Mouse (Mus musculus) brain, adult 2 months (tissue): ENCODE data around the gene Kcnk1.
A peak's percentile ranks its signal among the peaks of the same experiment; 100 is the strongest.

Source experiments
- DNase-seq: peaks from one replicate; pipeline ENCODE4 v3.0.0; 2011; ENCODE audit warnings: low read depth, low spot score

Gene Kcnk1

DNA sequence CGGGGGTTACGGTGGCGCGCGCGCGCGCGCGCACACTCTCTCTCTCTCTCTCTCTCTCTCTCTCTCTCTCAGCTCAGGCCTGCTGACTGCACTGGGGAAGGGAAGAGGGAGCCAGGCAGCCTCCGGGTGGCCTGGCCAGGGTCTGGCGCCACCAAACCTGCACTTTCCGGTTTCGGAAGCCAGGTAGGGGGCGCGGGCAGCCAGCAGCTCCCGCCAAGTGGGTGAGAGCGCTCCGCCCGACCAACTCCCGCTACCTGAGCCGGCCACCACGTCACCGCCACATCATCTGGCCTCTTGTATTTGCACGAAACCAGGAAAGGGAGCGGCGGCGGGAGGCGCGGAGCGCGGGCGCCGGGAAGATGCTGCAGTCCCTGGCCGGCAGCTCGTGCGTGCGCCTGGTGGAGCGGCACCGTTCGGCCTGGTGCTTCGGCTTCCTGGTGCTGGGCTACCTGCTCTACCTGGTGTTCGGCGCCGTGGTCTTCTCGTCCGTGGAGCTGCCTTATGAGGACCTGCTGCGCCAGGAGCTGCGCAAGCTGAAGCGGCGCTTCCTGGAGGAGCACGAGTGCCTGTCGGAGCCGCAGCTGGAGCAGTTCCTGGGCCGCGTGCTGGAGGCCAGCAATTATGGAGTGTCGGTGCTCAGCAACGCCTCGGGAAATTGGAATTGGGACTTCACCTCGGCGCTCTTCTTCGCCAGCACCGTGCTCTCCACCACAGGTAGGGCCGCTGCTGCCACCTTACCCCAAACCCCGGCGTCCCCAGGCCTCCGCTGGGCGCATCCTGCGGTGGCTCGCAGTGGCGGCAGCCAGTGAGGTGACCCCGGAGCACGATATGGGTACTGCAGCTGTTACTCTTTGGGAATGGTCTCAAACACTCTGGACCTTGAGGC, at the start of gene Kcnk1:
Gene Kcnk1 (plus strand): TSS at position 70 of the 886 bp plus-strand sequence.
- peak; percentile 95 for DNase-seq

DNA sequence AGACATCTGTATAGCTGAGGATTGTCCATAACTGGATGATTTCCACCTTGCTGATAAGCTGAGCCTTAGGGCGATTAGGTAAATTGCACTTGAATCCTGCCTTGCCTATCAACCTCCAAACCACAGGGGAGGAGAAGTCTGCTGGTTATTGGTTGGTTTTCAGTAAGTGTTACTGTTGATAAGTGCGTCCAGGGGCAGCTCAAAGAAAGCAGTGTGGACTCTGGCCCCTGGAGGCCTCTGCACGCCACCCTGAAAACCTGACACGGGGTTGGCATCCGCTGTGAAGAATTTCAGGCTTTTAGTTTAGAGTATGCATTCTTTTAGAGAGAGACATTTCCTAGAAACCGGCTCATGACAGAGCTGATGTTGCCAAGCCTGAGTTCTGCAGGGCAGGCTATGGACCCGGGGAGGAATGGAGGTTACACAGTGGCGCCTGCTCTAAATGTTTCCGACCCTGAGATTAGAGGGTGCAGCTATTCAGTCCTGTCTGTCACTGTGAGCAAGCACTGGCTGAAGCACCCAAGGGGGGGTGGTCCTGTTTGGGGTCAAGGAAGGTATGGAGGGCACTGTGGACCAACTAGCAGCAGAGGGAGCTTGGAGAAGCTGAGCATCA, 46.2 kb upstream of the Kcnk1 start:
- no peak for DNase-seq

DNA sequence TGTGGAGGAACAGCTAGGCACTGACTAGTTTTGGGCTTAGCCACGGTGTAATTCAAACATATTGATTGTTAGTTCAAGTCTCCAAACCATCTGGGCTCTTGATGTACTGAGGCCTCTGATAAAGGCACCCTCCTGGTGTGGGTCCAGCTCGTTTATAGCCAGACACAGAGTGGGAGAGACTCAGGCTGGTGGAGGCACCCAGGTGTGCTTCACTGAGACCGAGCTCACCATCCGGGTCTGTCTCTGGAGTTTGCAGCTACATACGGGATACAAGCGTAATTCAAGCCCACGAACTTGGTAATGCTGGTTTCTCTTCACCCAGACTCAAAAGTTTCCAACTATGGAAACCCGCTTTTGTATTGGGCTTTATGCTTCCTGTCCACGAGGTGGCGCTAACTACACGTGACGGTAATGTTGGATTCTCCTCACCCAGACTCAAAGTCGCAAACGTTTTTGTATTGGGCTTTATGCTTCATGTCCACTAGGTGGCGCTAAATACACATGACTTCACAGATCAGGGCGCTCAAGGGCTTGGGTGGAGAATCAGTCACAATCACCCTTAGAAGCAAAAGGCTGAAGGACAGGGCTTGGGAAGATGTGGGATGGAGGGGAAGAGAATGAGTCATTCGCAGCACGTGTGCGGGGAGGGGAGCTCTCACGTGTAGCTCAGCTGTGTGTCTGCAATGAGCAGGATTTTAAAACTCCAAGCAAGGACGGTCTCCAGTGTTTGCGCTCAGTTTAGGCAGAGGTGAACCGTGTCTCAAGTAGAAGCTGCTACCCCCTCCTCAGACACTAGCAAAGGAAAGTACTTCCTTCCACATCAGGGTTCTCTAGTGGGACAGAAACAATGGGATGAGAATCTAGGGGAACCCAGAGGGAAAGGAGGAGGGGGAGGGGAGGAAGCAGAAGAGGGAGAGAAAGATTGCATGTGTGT, 44.7 kb upstream of the Kcnk1 start:
- DNase-seq: peak; percentile 98

DNA sequence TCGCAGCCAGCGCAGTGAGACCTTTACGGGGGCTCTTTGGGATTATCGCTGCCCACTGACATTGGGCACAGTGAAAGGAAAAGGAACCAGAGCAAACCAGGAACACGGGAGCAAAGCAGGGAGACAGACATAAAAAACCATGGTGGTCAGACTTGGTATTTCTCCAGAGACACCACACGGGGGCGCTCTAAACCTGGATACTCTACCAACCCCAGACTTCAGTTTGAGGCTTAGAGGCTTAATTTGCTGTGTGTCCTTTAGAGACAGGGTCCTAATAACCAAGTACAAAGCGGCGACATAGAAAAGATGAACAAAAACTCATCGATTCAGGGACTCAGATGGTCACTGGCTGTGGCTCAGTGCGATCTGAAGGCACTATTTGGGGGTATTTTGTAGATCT, 39.3 kb upstream of the Kcnk1 start:
- peak; percentile 86 for DNase-seq

DNA sequence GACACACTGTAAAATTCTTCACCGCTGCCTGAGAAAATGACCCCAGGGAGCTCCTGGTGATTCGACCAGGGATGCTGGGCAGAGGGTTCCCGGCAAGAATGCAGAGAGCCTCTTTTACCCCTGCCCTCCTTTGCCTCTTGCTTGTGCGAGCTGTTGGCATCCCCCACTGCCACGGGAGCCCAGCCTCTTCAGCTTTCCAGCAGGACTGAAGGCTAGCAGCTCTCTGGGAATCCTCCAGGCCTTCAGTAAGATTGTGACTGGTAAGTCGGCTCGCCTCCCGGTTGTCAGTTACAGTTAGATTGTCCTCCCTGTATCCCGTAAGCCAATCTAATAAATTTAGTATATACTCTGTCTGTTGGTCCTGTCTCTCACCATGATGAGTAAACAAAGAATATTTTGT, 38.2 kb upstream of the Kcnk1 start:
- DNase-seq: peak; percentile 42

DNA sequence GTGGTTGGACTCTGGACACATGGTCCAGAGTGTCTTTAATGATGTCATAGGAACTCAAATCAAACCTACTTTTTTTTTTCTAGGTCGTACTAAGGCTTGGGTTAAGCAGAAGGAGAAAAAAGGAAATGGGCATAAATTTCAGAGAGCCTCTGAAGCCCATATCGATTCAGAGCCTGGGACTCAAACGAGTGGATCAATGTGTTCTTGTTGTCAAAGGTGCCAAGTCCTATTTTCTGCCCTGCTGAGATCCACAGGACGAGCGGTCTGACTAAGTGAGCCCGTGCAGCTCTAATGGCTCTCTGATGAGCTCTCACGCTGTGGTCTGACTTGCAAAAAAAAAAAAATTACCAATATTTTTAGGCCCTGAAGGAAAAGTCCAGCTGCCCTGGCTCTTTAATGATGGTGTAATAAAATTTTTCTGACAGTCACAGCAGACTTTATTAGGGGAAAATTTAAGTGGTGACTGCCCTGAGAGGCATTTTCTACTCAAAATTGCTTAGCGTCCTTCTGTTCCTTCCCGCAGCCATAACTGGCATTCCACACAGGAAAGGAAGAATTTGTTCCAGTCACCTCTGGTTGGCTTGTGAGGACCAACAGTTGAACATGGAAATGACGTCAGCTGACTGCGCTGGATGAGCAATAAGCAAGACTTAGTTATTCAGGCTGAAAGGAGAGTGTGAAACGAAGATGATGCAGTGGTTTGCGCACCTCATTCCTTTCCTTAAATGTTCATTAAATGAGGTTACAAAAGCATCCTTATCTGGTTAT, 37.6 kb upstream of the Kcnk1 start:
- DNase-seq: peak; percentile 49

DNA sequence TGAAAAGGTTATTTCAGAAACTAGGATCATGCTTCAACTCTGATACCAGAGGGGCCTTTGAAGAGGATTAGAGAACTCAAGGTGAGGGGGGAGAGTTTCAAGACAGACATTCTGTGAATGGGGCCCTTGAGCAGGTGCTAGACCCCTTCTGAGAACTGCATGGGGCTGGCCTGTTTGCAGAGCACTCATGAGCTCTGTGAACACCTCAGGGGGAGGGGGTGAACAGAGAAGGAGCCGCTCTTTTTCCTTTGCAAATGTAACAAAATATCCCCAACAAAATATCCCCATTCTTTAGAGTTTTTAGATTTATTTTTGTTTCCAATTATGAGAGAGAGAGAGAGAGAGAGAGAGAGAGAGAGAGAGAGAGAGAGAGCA, 37.0 kb upstream of the Kcnk1 start:
- no peak for DNase-seq

DNA sequence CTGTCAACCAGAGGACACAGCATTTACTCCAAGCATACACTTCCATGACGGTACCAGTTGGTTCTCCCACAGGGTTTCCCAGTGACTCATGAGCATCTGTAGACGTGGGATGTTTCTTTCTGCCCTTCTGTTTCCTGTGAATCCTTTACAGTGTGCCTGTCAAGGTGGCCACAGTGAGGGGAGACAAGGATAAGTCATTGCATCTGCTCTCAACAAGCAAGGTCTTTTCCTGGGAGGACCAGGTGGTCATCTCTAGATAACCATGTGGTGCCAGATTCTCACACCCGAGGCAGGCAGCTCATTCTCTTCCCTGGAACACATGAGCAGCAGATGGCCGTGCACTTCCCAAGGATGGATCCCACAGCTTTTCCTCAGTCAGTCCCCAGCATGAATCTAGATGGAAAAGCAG, 35.6 kb upstream of the Kcnk1 start:
- DNase-seq: peak; percentile 98

DNA sequence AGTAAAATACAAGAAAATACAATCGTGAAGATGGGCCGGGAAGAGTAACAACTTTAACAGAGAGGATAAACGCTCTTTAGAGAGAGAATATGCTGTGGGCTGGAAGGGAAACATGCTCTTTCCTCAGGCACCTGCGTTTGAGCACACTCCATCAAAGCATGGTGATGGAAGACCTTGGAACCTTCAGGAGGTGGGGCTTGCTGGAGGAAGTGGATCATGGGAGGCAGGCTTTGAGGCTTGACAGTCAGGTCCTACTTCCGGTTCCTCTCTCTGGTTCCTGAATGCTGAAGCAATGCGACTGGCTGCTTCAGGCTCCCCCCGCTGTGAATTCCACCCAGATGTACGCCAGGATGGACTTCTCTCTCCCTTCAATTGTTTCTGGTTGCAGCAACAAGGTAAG, 34.9 kb upstream of the Kcnk1 start:
- DNase-seq: peak; percentile 89

DNA sequence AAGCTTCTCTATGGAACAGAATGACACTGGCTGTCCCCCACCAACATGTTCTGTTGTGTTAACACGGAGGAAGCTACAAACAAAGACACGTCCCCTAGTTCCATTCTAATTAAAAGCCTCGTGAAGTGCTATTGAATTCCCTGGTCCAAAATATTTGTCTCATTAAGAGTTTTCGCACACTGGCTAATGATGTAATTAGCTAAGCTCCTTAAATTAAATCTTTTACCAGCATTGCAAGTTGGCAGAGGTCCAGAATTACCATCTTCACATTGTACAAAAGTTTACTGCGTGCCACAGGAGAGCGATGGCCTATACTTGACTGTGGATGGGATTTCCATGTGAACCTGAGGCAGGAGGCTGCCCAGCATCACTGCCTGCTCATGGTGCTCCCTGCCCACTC, 33.2 kb upstream of the Kcnk1 start:
- no peak for DNase-seq

DNA sequence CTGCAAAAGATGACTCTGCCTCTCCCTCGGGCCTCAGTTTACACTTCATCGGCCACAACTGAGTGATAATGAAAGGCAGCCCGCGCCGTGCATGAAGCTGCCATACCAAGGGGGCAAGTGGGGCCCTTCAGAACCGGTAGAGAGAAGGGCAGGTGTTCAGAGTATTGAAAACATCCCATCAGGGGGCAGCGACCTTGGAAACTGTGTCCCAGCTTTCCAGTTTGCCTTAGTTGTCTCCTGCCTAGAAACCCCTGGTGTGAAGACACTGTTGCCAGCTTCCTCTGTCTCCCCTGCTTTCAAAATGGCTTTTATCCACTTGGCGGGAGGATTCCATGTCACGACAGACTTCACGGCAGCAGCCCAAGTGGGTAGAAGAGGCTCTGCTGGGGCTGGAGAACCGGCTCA, 31.2 kb upstream of the Kcnk1 start:
- peak; percentile 59 for DNase-seq

DNA sequence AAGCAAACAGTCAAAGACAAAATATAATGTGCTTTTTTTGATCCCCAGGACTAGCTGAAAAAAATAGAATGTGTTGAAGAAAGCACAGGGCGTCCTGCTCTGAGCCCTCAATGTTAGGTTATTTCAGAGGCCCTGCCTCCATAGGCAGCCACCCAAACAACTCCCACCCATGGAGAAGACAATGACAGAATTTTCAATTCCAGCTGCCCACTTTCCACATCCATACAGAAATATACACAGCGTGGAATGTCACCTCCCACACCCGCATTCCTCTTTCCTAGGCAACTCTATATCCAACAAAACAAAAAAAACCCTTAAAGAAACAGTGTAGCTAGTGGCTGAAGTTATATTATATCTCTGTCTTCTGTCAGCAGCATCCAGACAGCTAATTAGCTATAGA, 23.6 kb upstream of the Kcnk1 start:
- DNase-seq: peak; percentile 91

DNA sequence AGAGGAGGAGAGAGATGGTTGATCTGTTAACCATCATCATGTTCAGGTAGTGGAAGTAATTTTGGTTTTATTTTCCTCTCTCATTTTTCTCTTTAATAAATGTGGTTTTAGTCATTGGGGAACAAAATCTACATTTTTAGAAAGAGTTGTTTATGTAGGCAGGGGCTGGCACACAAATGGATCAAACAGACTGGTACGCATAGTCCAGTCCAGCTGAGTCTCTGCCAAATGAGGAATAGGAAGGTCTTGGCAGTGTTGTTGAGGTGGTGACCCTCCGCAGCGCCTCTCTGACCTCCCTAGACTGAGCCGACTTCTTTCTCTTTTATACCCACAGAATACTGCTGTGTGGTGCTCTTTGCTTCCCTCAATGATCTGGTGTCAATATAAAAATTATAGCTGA, 19.0 kb upstream of the Kcnk1 start:
- no peak for DNase-seq

DNA sequence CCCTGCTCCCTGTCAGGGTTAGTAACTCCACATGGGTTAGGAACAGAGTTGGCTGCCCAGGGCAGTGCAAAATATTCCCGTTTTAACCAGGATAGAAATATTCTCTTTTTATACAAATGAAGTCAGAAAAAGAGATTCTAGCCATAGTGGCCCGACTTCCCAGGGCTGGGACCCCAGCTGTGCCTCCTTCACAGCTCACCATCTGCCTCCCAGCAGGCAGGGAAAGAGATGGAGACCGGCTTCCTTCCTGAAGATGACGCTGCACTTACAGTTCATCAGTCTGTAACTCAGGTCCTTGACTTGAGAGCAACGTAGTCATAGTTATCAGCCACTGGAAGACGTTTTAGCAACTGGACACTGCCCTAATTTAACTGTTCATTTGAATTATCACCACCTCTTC, 14.1 kb upstream of the Kcnk1 start:
- DNase-seq: peak; percentile 59

DNA sequence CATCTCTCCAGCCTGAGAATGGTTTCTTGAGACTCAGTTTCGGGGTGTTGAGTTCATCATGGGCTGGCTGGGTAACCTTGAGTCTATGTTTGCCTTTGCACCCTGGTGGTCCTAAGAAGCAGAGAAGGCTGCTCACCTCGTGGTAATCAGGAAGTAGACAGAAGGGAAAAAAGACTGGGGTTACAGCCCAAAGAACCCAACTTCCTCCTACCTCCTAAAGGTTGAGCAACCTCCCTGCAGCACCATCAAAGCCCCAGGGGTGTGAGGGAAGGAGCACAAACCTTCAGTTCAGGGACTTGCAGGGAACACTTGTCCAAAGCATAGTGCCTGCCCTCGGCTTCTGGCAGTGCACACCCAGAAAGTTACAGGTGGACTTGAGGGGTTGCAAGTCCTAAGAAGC, 11.5 kb upstream of the Kcnk1 start:
- no peak for DNase-seq

DNA sequence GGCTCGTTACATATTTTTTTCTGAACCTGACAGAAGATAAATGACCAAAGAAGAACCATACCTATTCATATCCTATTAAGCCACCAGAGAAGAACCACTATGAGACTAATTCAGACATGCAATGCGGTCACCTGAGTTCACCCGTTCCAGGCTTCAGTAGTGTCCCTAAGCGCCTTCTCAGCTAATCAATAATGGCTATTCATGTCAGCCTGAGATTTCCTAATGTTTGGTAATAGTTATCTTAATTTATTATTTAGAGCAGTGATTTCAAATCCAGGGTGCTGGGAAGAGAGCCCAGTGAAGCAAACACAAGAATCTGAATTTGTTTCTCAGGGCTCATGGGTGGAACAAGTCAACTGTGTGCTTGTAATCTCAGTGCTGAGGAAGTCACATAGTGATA, 10.8 kb upstream of the Kcnk1 start:
- no peak for DNase-seq

DNA sequence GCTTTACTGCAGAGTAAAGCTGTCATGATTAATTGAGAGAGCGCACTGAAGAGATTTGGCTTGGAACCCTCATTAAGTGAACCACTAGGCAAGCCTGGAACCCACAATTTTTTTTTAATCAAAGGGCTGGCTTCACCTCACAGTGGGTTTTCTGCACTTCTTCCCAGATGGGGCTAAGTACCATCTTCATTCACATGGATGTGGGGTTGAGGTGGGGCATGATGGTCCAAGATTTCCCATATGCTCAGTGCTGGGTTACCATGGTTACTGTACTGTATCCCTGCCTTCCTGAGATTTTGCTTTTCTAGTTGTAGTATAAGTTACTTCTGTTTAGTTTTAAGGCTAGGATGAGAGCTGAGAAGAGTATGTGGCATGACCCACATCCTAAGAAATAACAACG, 9.6 kb upstream of the Kcnk1 start:
- DNase-seq: no peak

DNA sequence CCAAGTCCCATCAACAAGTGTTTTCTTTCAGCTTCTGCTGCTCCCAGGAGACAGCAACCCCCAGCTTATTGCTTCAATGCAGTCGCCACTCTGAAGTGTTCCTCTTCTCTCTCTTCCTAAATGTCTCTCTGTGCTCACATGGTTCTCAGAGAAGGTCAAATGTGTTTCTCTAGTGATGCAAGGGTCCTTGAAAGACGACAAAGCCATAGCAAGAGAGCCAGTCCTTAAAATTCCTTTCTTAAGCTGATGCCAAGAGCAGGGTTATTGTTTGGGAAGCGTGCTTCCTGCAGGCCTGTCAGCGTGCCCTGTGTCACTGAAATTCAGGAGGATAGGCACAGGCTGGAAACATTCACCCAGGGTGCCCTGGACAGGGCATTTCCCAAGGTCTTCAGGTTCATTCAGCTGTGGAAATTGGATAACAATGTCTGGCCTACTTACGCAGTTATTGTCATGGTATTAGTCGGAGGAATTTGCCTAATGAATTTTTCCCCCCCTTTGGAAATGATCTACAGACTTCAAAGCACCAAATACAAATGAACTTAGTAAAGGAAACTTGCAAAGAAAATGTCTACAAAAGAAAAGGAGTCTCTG, 7.9 kb upstream of the Kcnk1 start:
- no peak for DNase-seq

DNA sequence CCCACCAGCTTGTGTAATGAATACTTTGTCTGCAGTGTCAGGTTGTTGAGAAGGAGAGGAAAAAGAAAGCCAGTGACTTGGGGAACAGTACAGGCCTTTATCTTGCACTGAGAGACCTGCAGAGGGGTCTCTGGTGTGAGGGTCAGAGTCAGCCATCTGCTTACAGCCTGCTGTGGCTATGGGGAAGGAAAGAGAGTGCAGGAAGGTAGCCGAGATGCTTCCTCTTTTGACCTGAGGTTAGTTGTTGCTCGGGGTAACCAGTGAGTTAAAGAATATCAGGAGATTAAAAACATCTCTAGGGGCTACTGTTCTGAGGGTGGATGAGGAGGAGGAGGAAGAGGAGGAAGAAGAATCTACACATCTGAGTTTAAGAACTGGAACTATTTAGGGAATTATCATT, 7.0 kb upstream of the Kcnk1 start:
- no peak for DNase-seq

DNA sequence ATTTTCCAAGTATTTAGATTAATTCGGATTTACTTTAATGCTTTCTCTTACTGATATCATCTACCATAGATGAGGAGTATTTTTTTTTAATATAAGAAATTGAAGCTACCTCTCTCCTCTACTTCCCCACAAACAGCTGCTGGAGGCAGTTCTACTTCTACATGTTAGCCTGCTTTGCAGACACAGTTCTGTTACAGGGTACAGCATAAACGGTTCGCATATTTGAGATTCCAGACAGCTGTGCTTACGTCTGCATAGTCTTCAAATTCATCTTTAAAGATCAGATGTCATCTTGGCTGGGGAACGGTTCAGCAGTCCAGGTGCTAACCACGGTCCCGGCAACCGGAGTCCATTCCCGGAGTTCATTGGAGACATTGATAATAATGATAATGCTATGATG, 1.3 kb upstream of the Kcnk1 start:
- DNase-seq: no peak
